Mouse (Mus musculus) heart, adult 2 months (tissue): ENCODE measurements around the gene Asic5.

Experiments
- CTCF ChIP-seq: fragments of 200-600 bp; IDR thresholded peaks from 2 replicates; pipeline ENCODE4 v1.8.1; 2022; ENCODE audit warnings: antibody characterized with exemption, mild to moderate bottlenecking, moderate library complexity
- EP300 ChIP-seq: fragments of 200-500 bp; IDR thresholded peaks from 2 replicates; pipeline ENCODE4 v1.6.1; 2011; ENCODE audit warnings: low read depth, low read length, control low read depth; ENCODE audit not compliant: insufficient read depth
- POLR2A ChIP-seq: fragments of 200-500 bp; IDR thresholded peaks from 2 replicates; pipeline ENCODE4 v1.6.1; 2011; ENCODE audit warnings: mild to moderate bottlenecking, low read depth, low read length, control low read depth; ENCODE audit not compliant: insufficient read depth

GRCm38 (mm10) chr3:81943097-81943496 is 39.0 kb upstream of the Asic5 start:
- TF ChIP-seq EP300 = no peak
- TF ChIP-seq CTCF = no peak
- TF ChIP-seq POLR2A = no peak
